Mouse (Mus musculus): ENCODE results near the gene Lmo4. TPM values are rescaled to one million over a fixed set of nuclear protein-coding genes. Genes with fewer than 3 reads are reported as not detected.

Gene Lmo4
- total and polyA plus RNA-seq, 3 experiments, result 37.3 to 161 (median 48.1) TPM

DNA sequence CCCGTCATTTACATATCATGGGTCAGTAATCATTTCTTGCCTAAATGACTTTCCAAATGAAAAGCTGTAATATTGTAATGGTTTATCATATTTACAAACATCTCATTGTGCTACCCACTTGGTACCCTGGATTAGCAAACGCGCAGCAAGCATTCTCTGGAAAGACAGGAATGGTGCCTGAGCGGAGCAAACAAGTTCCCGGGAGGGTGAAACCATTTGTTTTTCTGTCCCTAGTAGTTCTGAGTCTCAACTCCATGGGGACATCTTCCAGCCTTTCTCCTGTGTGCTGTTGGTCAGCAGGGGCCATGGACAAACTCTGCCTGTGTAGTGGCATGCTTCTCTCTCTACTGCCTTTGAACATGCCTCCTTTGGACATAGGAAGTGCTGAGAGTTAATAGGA, 64.2 kb downstream of the Lmo4 start:
- no peaks in the 10 kb centered on the region for H3K9me3 ChIP-seq (replicated peaks)
- ATAC-seq (ENCODE audit: extremely low read depth, insufficient number of reproducible peaks, low FRiP score, poor library complexity, severe bottlenecking), result no peak
- no peak overlapping the region for H3K4me3 ChIP-seq (ENCODE audit: low read depth, low read length)
- no peak for TF ChIP-seq GATA2 (IDR thresholded peaks at IDR 0.05; ENCODE audit: borderline replicate concordance, low read depth, low read length)
- TF ChIP-seq TAL1 (conservative IDR thresholded peaks at IDR 0.05; ENCODE audit: low read depth, low read length), result no peak
- no peak for TF ChIP-seq GATA1 (IDR thresholded peaks at IDR 0.05; ENCODE audit: borderline replicate concordance, low read length)
- no peak for TF ChIP-seq CTCF (IDR thresholded peaks at IDR 0.05; ENCODE audit: low read depth, low read length)
- no peak for TF ChIP-seq POLR2AphosphoS5 (IDR thresholded peaks at IDR 0.05; ENCODE audit: insufficient replicate concordance, low read depth, low read length)
- no peak for DNase-seq (ENCODE audit: low spot score)
- no peaks in the 10 kb centered on the region for H3K36me3 ChIP-seq (replicated peaks)
- no peaks in the 10 kb centered on the region for H3K4me1 ChIP-seq (ENCODE audit: insufficient read depth, low read depth, low read length)
- no peaks in the 10 kb centered on the region for H3K27me3 ChIP-seq (ENCODE audit: insufficient read depth, low read length)

- ATAC-seq (ENCODE audit: extremely low read depth, insufficient number of reproducible peaks, low FRiP score, poor library complexity, severe bottlenecking), result no peak
- Histone ChIP-seq H3K4me3 (ENCODE audit: low read depth, low read length) (no peak overlapping the region), H3K36me3 (replicated peaks) (no peaks in the 10 kb centered on the region), H3K9me3 (replicated peaks) (no peaks in the 10 kb centered on the region), H3K27me3 (ENCODE audit: insufficient read depth, low read length) (no peaks in the 10 kb centered on the region), H3K4me1 (ENCODE audit: insufficient read depth, low read depth, low read length) (no peaks in the 10 kb centered on the region)
- no peak for DNase-seq (ENCODE audit: low spot score)
- TF ChIP-seq POLR2AphosphoS5 (IDR thresholded peaks at IDR 0.05; ENCODE audit: insufficient replicate concordance, low read depth, low read length) (no peak), GATA1 (IDR thresholded peaks at IDR 0.05; ENCODE audit: borderline replicate concordance, low read length) (no peak), TAL1 (conservative IDR thresholded peaks at IDR 0.05; ENCODE audit: low read depth, low read length) (no peak), CTCF (IDR thresholded peaks at IDR 0.05; ENCODE audit: low read depth, low read length) (no peak)
These were observed 66.4 kb downstream of the Lmo4 start for GRCm38 (mm10) chr3:144138659-144139058.
